Mouse (Mus musculus): ENCODE data around the gene Tbc1d16.

Gene Tbc1d16

DNA sequence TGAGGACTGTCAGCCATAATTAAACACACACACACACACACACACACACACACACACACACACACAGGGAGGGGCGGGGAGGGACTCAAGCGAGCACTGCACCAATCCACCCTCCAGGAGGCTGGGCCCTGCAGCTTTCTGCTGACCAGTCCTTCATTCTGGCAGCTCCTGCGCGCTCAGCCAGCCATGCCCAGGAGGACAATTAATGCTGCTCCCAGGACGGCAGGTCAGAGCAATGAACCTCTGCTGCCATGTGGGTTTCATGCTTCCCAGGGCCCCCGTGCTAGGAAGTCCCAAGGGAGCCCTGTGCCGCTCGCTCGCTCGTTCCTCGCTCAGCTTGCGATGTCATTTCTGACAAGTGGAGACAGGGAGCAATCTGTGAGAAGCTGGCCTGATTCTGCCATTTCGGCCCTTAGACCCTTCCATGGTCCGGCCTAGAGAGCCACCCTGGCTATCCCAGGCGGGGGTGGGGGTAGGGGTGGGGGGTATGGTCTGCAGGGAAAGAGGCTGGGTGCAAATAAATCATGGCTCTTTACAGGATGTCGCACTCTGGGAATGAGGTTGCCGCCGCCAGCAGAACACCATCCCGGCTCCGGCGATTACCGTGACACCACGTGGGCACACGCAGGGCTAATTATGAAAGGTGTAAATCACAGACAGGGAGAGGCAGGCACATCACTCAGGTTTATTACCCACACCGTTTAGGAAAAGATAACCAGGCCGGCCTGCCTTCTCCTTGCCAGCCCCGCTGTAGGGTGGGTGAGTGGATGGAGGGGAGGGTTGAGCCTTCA lies 51.7 kb downstream of the Tbc1d16 start:
- DNase-seq (ENCODE audit: low spot score in 2 of 2) = no peak

DNA sequence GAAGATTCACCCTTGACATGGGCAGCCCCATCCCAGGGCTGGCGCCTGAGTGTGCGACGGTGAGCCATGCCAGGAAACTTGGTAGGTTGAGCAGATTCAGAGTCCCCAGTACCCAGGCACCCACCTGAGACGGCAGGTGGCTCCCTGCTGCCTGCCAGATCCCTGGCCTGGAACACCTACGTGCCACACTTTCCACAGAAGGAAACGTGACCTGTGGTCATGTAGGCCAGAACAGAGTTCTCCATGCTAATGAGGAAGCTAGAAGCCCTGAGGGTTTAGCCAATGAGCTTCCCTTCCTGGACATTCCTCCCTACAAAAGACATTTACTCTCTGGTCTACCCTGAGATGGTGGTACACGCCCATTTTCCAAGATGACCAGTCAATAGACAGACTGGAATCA lies 56.7 kb downstream of the Tbc1d16 start:
- DNase-seq (ENCODE audit: low spot score in 2 of 2) = no peak

DNA sequence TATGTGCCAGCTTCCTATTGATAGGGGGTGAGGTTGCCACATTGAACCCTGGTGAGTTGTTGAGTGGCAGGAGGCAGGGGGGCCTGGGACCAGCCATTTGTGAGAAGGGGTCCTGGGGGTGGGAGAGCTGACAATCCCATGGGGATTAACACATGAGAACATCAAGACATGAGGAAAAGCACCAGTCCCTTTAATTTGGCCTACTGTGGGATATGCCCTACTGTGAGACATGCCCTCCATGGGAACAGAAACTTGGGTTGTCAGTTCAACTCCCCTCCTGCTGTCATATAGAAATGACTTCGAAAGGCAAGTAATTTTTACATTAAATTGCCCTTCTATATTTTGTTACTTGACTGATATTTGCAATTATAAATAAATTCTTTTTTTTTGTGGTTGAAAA lies 59.4 kb downstream of the Tbc1d16 start:
- no peak for DNase-seq (ENCODE audit: low spot score in 2 of 2)

DNA sequence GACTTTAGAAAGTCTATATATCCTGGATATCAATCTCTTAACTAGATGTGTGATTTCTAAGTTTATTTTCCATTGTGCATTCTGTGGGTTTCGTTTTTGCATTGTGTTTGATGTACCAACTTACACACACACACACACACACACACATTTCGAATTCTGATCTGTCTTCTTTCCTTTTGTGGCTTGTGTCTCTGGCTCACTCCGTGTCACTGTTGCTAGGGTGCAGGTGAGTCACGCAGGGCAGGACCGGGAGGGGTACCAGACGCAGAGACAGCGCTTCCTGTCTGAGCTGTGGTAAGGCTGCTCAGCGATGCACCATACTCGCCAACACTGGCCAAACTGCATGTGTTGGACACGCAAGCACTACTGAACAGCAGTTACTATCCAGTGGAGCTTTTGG lies 62.3 kb downstream of the Tbc1d16 start:
- DNase-seq (ENCODE audit: low spot score in 2 of 2) = peak; percentile 60 to 65

DNA sequence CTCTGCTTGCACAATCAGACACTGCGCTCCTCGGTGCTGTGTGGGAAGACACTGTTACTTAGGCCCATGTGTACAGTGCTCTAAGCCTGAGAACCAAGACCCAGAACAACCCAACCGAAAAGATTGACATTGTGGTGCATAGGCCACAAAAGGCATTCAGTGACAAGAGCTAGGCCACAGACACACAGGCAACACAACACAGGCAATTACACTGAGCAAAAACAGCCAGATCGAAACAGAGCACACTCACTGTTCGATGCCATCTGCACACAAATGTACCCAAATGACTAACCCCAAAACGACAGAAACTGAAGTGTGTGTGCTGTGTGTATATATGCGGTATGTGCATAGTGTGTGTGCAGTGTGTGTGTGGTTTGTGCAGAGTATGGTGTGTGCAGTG lies 63.9 kb downstream of the Tbc1d16 start:
- no peak for DNase-seq (ENCODE audit: low spot score in 2 of 2)

DNA sequence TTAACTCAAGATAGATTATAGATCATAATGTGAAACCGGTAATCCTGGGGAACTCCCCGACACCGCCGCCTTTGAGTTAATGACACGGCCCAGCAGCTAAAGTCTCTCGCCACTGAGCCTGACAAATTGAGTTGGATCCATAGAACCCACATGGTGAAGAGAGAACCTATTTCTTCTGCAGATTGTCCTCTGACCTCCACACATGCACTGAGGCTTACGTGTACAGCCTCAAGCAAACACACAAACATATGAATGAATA lies 64.6 kb downstream of the Tbc1d16 start:
- DNase-seq (ENCODE audit: low spot score in 2 of 2) = no peak

DNA sequence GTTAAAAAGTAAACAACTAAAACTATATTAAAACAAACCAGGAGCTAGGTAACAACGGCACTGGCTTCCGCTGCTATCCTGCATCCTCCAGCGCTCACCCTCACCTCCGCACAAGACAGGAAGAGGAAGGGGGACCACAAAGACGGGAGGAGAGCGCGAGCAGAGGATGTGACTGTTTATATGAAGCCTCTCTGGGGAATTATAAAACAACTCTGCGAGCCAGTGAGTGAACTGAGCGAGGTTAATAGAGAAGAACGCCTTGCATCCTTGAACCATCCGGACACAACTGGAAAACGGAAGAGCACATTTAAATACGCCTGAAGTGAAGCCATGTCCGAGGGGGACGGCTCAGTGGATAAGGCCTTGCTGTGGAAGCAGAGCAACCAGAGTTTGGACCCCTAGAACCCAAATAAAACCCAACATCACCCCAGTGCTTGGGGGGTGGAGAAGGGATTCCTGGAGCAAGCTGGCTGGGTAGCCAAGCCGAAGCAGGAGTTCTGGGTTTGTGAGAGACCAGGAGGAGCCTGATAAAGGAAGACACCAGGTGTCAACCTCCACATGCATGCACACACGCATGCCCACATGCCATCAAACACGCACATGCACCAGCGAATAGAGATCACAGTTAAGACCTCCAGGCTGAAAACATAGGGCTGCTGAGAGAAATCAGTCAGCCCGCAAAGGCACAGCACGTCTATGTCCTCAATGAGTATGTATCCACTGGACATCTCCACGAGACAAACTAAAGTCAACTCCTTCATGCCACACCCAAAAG lies 65.2 kb downstream of the Tbc1d16 start:
- DNase-seq (ENCODE audit: low spot score in 2 of 2) = peak; percentile 21 to 62

DNA sequence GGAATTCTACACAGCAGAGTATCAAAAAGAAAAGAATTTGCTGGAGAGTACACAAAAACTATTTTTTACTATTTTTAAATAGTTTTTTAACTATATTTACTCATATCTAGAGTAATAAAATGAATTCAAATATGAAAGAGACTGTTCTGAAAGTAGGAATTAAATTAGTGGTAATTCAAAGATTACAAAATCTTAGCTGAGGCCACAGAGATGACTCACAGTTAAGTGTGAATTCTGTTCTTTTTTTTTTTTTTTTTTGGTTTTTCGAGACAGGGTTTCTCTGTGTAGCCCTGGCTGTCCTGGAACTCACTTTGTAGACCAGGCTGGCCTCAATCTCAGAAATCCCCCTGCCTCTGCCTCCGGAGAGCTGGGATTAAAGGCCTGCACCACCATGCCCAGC lies 66.6 kb downstream of the Tbc1d16 start:
- DNase-seq (ENCODE audit: low spot score in 2 of 2) = no peak

DNA sequence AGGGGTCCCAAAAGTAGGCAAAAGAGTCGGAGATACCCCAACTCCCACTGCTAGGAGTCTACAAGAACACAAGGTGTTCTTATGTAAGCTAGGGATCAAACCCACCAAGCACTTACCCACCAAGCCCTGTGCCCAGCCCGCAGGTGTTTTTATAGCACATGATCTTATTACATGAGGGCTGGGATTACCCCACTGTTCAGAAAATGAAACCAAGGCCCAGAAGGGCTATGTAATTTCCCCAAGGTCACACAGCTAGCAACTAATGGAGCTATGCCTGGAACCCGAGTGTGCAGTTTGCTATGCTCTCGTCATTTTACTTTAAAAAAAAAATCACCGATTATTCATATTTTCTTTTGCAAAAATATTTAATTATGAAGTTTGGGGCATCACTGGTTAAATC lies 68.2 kb downstream of the Tbc1d16 start:
- no peak for DNase-seq (ENCODE audit: low spot score in 2 of 2)

DNA sequence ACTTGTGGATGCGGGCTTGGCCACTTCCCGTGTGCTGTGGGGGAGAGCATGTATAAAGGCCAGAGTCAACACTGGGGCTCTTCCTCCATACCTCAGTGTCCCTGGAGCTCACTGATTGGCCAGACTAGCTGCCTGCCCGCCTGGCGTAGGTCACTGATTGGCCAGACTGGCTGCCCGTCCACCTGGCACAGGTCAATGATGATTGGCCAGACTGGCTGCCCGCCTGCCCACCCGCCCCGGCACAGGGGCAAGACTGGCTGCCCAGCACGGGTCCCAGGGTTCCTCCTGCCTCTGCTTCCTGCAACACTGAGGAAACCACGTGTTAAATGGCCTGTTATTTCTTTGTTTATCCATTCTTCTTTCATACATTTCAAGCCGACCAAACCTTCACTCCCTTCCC lies 68.8 kb downstream of the Tbc1d16 start:
- no peak for DNase-seq (ENCODE audit: low spot score in 2 of 2)

DNA sequence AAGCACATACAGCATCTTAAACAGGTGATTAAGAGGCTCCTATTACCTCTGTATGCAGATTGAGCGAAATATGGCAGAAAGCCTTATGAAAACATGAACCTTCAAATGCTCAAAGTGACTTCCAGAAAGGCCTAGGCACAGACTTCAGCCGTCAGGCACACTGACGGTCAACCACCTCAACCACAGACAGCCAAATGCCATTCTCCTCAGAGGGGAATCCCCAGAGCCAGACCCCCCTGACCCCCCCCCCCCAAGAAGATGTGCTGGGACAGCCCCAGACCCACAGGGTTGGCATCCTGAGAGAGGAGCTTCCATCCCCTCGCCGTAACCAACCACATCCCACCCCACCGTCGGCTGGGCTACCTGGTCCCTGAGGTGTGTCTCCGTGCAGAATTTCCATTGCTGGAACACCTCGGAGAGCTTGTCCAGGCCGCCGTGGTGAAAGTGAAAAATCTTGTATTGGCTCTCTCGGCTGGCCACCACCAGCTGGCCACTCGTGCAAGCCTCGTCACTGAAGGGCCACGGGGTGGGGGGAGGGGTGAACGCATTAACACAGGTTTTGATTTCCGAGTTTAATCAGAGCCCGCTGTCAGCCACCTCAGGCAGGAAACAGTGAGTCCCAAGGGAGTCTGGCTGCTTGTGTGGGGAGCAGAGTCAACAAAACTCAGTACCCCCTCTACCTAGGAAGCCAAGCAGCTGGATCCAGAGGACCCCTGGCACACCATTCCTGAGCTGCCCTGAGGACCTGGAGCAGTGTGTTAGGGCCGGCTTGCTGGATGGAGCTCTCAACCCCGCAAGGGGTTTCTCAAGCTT lies 70.7 kb downstream of the Tbc1d16 start:
- DNase-seq (ENCODE audit: low spot score in 2 of 2) = no peak

DNA sequence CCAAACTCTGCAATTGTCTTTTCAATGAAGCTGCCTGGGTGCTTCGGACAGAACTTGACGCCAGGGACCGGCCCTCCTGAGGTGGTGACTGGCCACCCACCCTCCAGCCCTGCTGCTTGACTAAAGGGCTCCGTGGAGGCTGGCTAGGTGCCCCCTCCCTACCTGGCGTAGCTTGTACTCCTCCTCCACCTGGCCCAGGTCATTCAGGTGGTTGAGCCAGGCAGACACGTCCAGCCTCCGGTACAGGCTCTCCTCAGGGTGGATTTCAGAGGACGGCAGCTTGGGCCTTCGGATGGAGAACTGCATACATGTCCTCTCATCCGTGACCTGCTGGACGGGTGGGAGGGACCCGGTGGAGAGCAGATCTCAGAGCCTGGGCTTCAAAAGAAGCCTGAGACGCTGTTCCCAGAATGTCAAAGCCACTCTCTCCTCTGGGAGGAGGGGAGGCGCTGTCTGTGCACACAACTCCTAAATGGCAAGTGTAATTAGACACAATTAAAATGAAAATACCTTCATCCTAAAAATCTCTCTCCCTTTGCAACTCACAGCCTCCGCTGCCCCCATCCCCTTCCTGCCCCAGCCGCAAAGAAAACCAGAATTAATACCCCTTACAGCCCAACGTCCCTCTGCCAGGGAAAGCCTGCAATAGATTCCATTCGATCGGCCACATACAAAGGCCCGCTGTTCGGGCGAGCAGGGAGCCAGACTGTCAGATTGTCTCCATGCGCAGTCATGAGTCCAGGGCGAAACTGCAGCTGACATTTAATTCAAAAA lies 71.6 kb downstream of the Tbc1d16 start:
- DNase-seq (ENCODE audit: low spot score in 2 of 2) = no peak

DNA sequence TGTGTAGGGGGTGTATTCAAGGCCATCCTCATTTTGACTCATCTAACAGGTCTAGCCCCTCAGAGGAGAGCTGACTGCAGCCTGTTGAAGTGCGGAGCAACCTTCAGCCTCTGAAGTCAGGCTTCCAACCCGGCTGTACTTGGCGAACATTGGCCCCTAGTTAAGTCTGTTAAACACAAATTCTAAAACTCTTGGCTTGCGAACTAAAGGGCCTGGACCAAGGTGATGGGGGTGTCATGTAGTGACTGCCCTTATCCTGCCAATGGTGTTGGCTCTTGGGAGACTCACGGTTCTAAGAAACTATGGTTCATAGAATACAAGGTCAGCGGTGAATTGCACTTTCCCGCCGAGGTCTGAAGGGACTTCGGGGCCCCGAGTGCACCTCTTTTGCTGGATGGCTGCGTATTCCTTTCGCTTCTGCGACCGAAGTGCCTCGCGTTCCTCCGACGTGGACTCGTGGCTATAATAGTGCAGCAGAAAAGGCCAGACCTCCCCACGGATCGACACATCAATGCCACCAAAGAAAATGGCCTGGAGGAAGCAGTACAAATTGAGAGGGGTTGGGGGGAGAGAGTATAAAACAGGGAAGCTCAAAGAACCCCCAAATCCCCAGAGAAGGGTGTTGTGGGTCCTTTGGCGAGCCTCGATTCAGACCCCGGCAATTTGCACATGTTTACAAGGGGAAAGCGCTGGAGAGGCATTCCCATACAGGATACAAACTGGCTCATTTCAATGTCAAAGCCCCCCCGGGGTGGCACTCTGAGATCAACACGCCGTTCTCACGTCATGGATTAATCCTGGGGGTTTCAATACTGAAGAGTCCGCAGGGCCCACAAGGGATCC lies 72.4 kb downstream of the Tbc1d16 start:
- no peak for DNase-seq (ENCODE audit: low spot score in 2 of 2)

DNA sequence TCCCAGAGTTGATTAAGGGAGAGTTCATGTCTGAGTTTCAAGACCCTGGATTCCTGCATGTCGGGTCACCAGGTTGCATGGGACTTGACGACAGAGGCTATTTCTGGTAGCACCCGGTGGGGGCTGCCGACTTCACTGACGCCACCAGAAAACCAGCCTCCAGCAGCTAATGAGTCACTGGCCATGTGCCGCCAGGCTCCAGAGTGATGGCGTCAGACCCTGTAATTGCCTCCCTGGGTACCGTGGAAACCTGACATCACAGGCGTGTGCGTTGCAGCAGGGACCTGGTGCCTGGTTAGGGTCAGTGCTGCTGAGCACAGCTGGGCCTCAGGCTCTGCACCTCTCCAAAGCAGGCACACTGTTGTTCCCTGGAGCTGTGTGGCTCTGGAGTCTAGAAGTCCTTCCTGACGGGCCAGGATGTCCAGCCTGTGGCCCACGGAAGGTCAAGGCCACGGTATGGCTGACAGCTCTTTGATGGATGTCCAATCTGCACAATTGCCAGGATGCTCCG lies 75.9 kb downstream of the Tbc1d16 start:
- DNase-seq (ENCODE audit: low spot score in 2 of 2) = no peak

DNA sequence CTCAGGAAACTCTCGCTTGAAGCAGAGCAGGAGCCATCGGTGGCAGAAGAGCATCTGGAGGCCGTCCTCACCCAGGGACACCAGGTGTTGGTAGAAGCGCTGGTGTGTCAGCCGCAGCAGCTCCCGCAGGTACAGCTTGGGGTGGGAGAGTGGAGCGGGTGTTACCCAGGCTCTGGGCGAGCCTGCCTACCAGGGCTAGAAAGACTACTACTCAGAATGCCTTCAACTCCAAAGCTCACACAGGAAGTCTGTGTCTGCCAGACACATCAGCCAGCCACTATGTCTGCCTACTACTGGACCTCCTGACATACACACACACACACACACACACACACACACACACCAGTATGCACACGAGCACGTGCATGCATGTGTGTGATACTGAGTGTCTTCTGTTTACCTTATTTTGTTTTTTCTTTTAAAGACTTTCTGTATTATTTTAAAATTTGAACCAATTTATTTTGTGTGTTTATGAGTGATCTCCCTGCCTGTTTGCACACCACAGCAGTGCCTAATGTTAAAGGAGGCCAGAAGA lies 77.2 kb downstream of the Tbc1d16 start:
- DNase-seq (ENCODE audit: low spot score in 2 of 2) = no peak

DNA sequence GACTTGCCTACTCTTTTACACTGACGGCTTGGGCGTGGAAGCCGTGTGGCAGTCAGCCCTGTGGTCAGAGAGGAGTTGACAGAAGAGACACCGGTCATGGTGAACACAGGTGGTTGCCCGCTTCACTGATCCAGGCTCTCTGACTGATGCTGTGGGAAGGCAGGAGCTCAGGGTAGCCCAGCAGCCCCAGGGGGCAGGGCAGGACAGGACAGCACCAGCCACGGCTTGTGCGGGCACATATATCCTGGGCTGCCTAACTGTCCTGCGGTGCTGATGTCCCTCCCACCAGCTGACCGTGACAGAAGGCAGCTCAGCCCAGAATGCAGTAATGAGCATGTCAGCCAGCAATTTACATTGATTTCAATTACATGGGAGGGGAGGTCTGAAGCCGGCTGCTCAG lies 77.9 kb downstream of the Tbc1d16 start:
- DNase-seq (ENCODE audit: low spot score in 2 of 2) = no peak

DNA sequence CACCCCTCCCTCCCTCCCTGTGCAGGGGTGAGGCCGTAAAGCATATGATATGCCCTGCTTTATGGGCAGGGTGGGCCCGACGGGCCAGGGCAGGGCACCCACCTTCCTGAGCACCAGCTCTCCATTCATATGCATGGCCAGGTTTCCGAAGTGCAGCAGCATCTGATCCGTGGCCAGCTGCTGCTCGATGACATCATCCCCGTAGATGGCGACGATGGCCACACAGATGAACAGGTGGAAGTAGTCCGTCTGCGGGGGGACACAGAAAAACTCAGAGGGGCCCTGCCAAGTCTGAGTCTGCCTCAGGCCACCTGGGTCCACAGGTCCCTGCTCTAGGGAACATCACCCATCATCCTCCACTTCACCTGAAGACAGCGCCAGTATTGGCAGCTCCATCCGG lies 79.5 kb downstream of the Tbc1d16 start:
- DNase-seq (ENCODE audit: low spot score in 2 of 2) = no peak

DNA sequence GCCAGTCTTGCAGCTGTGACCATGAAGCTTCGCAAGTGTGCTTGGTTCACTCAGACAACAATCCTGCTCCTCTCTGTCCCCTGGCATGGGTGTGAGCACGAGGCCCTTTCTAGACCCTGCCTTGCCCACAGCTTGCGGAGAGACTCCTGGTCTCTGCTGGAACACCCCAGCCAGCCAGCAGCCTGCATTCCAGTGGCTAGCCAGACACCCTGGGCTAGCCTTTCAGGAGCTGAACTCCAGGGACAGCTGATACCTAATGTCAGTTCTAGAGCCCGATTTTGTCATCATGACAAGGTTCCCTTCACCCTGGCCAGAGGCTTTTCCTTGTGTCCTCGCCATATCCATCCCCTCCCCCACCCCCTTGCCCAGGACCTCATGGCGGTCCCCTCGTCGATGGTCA lies 81.1 kb downstream of the Tbc1d16 start:
- no peak for DNase-seq (ENCODE audit: low spot score in 2 of 2)

DNA sequence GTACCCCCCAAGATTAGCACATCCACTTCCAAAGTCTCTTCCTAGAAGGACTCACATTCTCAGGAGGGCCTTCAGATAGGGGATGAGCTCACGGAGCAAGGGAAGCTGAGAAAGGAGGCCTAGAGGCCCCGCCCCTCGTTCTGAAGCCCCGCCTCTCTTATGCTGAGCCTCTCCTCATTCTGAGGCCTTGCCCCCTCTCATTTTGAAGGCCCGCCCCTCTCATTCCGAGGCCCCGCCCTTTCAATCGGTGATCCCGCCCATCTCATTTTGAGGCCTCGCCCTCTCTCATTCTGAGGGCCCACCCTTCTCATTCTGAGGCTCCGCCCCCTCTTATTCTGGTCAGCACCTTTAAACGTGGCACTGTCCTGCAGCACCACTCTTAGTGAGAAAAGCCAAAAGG lies 82.2 kb downstream of the Tbc1d16 start:
- DNase-seq (ENCODE audit: low spot score in 2 of 2) = no peak

DNA sequence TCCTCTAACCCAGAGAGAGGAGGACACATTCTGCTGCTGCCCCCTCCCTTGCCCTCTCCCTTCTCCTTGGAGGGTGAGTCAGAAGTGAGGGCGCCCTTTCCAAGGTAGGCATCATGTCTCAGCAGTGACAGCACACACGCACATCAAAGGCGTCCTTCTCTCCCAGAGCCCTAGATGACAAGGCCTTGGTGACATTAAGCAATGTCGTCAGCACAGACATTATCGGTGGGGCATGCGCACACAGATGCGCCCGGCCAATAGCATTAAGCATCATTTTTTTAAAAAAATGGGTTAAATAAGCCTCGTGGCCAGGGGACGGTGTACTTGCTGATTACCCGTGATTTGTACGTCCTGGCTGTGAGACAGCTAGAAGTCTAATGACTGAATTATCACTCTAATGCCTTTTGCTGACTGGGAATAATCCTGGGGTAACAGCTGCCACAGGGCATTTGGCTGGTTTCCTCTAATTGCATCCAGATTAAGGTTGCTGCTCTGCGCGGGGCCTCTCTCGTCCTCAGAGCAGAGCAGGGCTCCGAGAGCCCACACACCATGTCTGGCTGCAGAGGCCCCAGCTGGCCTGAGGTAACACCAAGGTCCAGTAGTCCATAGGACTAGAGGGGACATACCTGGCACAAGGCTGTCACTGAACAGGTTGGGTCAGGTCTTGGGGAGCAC lies 83.4 kb downstream of the Tbc1d16 start:
- DNase-seq (ENCODE audit: low spot score in 2 of 2) = no peak

Data from thymus, postnatal 10 days (tissue).